Mouse (Mus musculus): ENCODE results near the gene Btk.

DNA sequence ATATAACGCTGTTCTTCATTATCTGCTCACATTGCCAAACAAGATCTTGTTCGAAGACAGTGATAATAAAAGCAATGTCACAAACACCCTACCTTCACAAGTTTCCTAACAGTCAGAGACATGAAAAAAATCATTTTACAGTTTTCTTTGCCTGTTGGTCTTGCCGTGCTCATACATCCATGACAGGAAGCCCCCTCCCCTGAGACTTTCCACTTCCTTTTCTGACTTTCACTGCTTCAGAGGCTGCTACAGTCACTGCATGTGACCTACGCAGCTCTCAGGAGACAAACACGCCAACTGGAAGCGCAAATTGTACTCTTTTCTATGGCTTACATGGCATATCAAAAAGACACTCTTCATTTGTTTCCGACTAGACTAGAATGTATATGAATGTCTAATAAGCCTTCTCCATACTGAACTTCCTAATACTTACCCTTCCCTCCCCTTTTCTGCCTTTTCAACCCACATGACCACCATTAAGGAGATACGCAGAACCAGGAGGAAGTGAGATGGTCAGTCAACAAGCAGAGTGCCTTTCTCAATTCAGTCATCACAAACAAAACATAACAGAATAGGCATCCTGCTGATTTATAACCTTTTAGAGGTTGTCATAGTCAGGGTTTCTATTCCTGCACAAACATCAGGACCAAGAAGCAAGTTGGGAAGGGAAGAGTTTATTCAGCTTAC lies 16.7 kb downstream of the Btk start:
- TF ChIP-seq CTCF (IDR thresholded peaks at IDR 0.05; ENCODE audit: low read depth, low read length) (no peak), POLR2A (IDR thresholded peaks at IDR 0.05; ENCODE audit: borderline replicate concordance, low read depth, low read length) (no peak)
